Mouse (Mus musculus) liver, adult 2 months (tissue): ENCODE results near the gene Pde6d.

Source experiments
- CTCF ChIP-seq: fragments of 200-500 bp; IDR thresholded peaks from 2 replicates; pipeline ENCODE4 v1.5.1; 2011; ENCODE audit warnings: low read depth, low read length, control low read depth
- POLR2A ChIP-seq: fragments of 200-500 bp; IDR thresholded peaks from 2 replicates; pipeline ENCODE4 v1.6.1; 2011; ENCODE audit warnings: low read length, control low read depth; ENCODE audit not compliant: insufficient read depth; ENCODE audit errors: extremely low read depth

- TF ChIP-seq CTCF, result no peak
- TF ChIP-seq POLR2A, result no peak
Measured at GRCm38 (mm10) chr1:86530871-86531546, 51.4 kb downstream of the Pde6d start.
